Mouse (Mus musculus): ENCODE results near the gene Wwc2. TPM values are rescaled to one million over a fixed set of nuclear protein-coding genes. Genes with fewer than 3 reads are reported as not detected.
A peak's percentile ranks its signal among the peaks of the same experiment; 100 is the strongest.

The Wwc2 gene
- total RNA-seq, 4 experiments from 2014 or later, result 23.4 to 25.9 (median 24.6) TPM

- DNase-seq (ENCODE audit: low spot score in 2 of 2), result no peak
Observed at GRCm38 (mm10) chr8:47799438-47799837, 191.3 kb downstream of the Wwc2 start.

DNA sequence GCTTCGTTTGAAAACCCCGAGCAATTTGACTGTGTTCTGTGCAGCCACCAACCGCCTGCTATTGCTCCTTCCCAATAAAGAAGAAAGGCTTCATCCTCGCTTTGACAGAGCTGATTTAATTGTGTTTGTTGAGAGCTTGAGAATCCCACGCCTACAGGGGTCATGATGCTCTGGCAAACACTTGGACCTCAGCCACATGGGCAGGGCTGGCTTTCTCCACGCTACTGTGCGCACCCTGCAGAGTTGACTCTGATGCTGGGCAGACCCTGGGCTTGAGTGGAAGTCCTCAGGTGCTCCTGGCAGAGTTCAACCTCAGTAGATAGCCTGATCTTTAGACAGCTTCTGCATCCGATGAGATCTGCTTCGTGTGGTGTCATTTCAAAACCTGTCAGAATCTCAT is 198.7 kb downstream of the Wwc2 start:
- no peak for DNase-seq (ENCODE audit: low spot score in 2 of 2)

- no peak for DNase-seq (ENCODE audit: low spot score in 2 of 2)
Observed at GRCm38 (mm10) chr8:47787705-47788104, 203.0 kb downstream of the Wwc2 start.

GRCm38 (mm10) chr8:47786323-47786722 is 204.4 kb downstream of the Wwc2 start:
- no peak for DNase-seq (ENCODE audit: low spot score in 2 of 2)

GRCm38 (mm10) chr8:47784436-47784835 is 206.3 kb downstream of the Wwc2 start:
- no peak for DNase-seq (ENCODE audit: low spot score in 2 of 2)

DNA sequence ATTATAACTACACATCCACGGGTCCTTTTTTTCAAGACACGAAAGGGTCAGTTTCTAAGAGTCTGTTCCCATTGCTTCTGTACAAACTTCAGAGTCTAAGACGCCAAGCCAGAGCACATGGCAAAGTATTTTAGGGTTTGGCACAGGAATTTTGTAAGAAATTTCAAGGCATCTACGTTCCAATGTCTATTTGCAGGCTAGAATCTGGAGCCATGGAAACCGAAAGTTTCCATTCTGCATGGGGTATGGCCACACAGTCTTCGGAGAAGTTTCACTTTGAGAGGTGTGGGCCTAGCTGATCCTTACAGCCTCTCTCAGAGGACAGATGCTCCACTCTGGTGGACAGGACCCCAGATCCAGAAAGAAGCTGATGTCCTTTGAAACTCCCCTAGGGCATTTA is 206.8 kb downstream of the Wwc2 start:
- peak; percentile 11 for DNase-seq (ENCODE audit: low spot score in 2 of 2)

DNA sequence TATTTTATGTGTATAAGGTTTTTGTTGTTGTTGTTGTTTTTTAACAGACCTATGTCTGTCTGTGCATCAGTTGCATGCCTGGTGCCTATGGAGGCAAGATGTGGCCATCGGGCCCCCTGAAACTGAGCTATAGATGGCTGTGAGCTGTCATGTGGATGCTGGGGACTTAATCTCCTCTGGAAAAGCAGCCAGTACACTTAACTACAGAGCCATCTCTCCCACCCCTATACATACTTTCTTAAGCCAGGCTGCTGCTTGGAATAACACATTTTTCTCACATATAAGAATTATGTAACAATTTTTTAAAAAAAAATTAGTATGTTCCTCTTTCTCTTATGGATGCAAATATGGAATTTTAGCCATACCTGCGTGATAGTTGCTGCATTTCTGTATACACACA is 207.2 kb downstream of the Wwc2 start:
- DNase-seq (ENCODE audit: low spot score in 2 of 2), result no peak

GRCm38 (mm10) chr8:47781881-47782280 is 208.8 kb downstream of the Wwc2 start:
- DNase-seq (ENCODE audit: low spot score in 2 of 2), result no peak

- DNase-seq (ENCODE audit: low spot score in 2 of 2), result no peak
Observed at GRCm38 (mm10) chr8:47779589-47779988, 211.1 kb downstream of the Wwc2 start.

- no peak for DNase-seq (ENCODE audit: low spot score in 2 of 2)
Observed at GRCm38 (mm10) chr8:47777415-47777814, 213.3 kb downstream of the Wwc2 start.

Other genes with a start within 250 kb of the Wwc2 start
- not detected for gene Cldn24, start 168.8 kb downstream of the Wwc2 start, total RNA-seq (2022)
- gene Cldn22, start 166.4 kb downstream of the Wwc2 start, total RNA-seq (2022), result 1 to 10 TPM; 2.3 to 4.4 (median 2.9) TPM
- gene Dctd, start 108.2 kb upstream of the Wwc2 start, total RNA-seq (2022), result 1 to 10 TPM; 6.3 to 7.7 (median 7.1) TPM

All from layer of hippocampus, adult 8-10 months (tissue).